Mouse (Mus musculus) left cerebral cortex, adult 18-20 months (tissue): ENCODE measurements around the gene Ice2. TPM values are rescaled to one million over a fixed set of nuclear protein-coding genes. Genes with fewer than 3 reads are reported as not detected.

Experiments
- DNase-seq, 2 experiments: peaks; one replicate each; pipeline ENCODE4 v3.0.0; 2021 to 2022; ENCODE audit warnings: low spot score in 2 of 2, mixed read lengths in 1 of 2
- microRNA-seq, 2 experiments: library from miRNA; unstranded; fragments of <30 nt; microRNA quantifications; one replicate each; pipeline ENCODE4 v1.2.0; 2021
- total RNA-seq, 2 experiments: library from RNA; stranded (reverse); gene quantifications; 2 replicates each; pipeline ENCODE4 v1.2.3; 2021

The Ice2 gene
- total RNA-seq, 2 experiments from 2014 or later, result 9.6 to 10.1 TPM

GRCm38 (mm10) chr9:69457747-69458625 lies 60.3 kb downstream of the Ice2 start:
- no peak for DNase-seq

DNA sequence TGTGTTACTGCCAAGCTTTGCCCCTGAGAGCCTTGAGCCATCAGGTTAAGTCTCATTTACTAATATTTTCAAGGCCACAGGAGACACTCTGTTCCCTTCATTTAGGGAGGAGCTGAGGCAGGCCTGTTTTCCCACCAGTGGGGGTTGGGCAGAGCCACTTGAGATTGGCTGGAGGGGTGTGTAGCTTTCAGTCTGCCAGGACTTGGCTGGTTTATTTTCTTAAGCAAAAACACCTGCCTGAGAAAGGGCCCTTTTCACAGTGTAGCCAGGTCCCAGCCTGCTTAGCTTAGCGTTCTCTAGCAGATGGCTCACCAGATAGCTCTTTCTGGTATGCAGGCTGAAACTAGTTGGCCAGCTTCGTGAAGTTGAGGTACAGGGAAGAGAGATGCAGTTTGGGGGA lies 61.3 kb downstream of the Ice2 start:
- DNase-seq, result no peak

- no peak for DNase-seq
Observed at GRCm38 (mm10) chr9:69459876-69460275, 62.2 kb downstream of the Ice2 start.

GRCm38 (mm10) chr9:69463046-69463445 lies 65.3 kb downstream of the Ice2 start:
- DNase-seq, result no peak

- DNase-seq, result no peak
Observed at GRCm38 (mm10) chr9:69464109-69464756, 66.5 kb downstream of the Ice2 start.

GRCm38 (mm10) chr9:69466098-69466497 lies 68.4 kb downstream of the Ice2 start:
- DNase-seq, result no peak

DNA sequence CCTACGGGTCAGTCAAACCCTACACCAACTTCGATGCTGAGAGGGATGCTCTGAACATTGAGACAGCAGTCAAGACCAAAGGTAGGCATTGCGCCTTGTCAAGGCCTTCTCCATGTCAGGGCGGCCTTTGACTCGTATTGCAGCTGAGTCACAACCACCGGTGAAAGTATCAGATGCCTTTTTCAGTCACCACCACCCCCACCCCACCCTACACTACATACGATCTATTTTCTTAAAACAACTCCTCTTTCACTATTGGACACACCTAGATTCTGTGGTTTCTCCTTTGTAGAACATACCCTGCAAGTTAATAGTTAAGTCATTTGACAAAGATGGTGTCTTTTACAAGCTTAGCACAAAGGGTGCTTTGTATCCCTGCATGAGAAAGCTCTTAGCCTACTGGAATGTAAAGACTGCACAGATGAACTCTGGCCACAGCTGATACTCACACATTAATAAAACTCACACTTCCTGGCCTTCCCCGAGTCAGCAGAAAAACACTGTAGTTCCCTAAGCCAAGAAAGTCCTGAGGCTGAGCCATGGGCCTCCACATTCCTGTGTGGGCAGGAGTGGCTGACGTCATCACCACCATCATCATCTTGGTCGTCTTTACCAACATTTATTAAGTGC lies 69.7 kb downstream of the Ice2 start:
- DNase-seq, result no peak

DNA sequence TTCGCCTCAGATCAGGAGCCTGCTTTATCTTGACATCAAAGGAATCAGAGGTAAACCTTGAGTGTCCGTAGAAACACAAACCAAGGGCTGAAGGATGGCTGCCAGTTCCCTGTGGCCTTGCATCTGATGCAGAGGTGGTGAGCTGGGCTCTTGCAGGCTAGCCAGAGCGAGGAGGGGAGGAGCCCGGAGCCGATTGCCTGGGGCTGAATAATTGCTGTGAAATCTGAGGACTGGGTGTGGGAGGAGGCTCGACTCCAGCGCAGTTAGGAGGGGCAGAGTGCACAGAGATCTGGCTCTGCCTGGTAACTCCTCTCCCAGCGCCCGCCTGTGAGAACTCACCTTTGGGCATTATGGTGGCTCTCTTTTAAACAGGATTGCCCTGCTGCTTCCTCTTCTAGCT lies 71.3 kb downstream of the Ice2 start:
- no peak for DNase-seq

- DNase-seq, result no peak
Observed at GRCm38 (mm10) chr9:69470362-69470761, 72.7 kb downstream of the Ice2 start.

DNA sequence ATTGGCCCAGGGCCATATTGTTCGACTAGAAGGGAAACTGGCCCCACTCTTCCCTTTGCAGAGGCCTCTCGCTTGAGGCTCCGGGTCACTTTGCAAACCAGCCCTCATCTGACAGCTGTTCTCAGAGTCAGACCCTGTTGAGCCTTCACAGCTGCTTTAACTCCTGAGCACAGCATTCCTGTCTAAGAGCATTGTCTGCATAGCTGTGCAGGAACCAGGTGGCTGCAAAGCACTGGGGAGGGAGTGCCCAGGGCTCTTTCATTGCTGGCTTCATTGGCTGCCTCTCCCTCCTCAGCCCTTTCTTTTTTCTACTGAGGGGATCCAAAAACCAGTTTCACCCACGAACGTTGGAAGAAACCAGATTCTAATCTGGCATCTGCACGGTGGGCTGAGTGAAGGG lies 73.2 kb downstream of the Ice2 start:
- no peak for DNase-seq

DNA sequence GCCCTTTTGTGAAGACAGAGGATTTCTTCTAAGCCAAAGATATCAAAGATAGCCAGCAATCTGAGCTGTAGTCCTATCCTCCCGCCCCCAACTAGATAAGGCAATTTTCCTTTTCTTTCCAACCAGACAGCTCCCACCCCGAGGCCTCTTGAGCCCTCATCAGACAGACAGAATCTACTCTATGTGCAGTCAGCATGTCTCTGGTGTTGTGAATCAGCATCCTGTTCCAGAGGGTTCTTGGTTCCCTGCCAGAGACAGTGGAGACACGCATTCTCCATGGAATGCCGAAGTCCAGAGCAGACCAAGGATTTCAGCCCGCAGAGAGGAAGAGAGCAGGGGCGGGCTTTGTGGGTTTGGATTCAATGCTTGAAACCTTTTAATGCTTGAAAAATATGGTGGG lies 75.0 kb downstream of the Ice2 start:
- DNase-seq, result no peak

DNA sequence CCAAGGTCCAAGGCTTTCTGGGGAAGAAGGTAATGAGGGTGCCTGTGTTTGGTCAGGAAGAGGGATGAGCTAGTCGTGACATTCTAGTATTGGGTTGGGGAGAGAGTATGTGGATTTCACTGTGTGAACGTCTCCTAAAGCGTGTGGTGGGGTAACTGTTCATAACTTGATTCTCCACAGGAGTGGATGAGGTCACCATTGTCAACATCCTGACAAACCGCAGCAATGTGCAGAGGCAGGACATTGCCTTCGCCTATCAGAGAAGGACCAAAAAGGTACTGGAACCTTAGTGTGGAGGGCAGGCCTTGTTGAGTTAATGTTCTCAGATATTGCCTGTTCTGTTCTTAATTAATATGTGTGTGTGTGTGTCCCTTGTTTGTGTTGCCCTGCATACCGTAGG lies 78.2 kb downstream of the Ice2 start:
- DNase-seq, result no peak

DNA sequence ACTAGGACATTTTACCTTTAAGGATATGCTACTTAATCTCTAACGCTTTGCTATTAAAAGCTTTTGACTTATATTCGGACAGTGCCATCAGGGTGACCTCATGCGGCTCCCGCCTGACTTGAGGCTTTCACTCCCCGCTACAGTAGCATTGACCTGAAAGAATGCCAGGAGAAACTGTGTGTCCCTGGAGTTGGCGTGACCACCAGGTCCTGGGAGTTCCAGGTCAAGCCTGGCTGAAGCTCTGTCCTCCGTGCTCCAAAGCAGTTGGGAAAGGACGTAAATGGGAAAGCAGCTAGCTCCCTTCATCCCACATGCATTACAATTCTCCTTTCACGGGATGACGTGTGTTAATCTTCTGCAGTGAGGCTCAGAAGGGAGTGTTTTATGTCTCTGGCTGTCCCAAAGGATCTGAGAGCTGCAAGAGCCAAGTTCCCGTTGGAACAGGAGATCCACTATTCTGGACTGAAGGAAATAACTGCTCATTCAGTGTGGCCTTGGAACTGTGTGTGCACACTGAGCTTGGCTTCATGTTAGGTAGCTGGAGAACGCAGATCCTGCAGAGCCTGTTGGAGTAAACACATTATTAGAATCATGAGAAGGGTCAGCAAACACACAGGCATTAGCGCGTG lies 79.6 kb downstream of the Ice2 start:
- DNase-seq, result no peak

- no peak for DNase-seq
Observed at GRCm38 (mm10) chr9:69477824-69478222, 80.1 kb downstream of the Ice2 start.

DNA sequence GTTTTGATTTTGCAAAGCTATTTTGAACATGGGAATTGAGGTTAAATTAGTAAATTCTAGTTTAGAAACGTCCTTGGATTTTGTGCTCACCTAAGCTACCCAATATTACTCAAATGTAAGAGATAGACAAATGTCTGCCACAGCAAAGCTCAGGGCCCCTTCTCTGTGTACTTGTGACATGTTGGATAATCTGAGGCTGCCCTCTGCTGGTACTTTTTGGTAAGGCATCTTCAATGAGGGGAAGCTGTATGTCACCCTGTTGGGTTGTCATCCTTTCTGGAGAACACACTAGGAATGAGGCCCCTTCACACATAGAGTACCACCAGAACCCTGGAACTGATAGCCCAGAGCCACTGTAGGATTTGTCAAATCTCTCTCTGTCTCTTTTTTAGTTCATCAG lies 82.6 kb downstream of the Ice2 start:
- peak; percentile 76 to 92 for DNase-seq

Small RNA genes lying within 50 kb of the gene (microRNA-seq; reads per million reads assigned to microRNA genes)
- 0 to 1.1 reads per million in 2 experiments for gene Mir3109

Other genes with a start within 250 kb of the Ice2 start
- gene Anxa2, start 55.7 kb downstream of the Ice2 start, total RNA-seq, result 10 to 100 TPM; 13.3 to 19.4 TPM